Mouse (Mus musculus) lung, postnatal 36 days (tissue): Measurements from ENCODE around the gene A630076J17Rik.
A peak's percentile ranks its signal among the peaks of the same experiment; 100 is the strongest.

ENCODE experiments used
- DNase-seq: peaks from one replicate; pipeline ENCODE4 v3.0.0; 2022; ENCODE audit warnings: mixed read lengths

The A630076J17Rik gene

DNA sequence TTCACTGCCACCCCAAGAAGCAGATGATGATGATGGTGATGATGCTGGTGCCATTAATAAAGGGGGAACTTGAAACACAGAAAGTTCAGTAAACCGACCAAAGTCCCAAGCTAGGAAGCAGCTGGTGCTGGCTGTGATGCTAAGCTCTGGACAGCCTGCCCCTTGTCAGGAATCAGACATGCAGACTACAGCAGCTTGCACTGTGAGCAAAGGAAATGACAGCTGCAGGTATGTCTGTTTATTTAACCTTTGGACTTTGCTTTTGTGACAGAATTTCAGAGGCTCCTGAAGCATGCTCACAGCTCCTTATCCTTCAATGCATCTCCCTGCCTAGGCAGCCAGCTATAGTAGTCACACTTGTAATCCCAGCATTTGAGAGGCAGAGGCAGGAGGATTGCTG, at the start of gene A630076J17Rik:
Gene A630076J17Rik, plus strand, starts transcription at position 88 of the 400 bp plus-strand sequence.
- DNase-seq = no peak

- no peak for DNase-seq
These were observed 49.6 kb upstream of the A630076J17Rik start for GRCm38 (mm10) chr3:107180860-107181259.

GRCm38 (mm10) chr3:107182756-107183155, 47.7 kb upstream of the A630076J17Rik start, which contains the start of gene Kcna10:
Kcna10 (plus strand) TSS chr3:107183056.
- DNase-seq = no peak

DNA sequence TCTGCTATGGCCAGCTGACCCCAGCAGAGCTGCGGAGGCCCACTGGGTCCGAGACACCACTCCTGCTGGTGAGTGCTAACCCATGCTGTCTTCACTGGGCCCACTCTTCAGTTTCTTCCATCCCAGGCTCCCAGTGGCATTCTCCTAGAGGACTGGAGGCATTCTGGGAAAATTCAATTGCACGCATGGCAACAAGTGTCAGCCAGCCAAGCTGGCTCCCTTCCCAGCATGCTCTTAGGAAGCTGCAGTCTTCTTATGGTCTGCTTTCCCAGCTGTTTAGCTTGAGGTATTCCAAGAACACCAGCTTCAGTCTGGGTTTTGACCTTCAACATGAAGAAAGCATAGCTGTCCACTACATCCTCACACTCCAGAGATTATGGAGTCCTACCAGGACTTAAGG, 47.2 kb upstream of the A630076J17Rik start:
- DNase-seq = peak; percentile 24

GRCm38 (mm10) chr3:107185597-107185996, 44.8 kb upstream of the A630076J17Rik start:
- no peak for DNase-seq

GRCm38 (mm10) chr3:107187022-107187421, 43.4 kb upstream of the A630076J17Rik start:
- no peak for DNase-seq

- DNase-seq = peak; percentile 14
These were observed 42.1 kb upstream of the A630076J17Rik start for GRCm38 (mm10) chr3:107188226-107188899.

DNA sequence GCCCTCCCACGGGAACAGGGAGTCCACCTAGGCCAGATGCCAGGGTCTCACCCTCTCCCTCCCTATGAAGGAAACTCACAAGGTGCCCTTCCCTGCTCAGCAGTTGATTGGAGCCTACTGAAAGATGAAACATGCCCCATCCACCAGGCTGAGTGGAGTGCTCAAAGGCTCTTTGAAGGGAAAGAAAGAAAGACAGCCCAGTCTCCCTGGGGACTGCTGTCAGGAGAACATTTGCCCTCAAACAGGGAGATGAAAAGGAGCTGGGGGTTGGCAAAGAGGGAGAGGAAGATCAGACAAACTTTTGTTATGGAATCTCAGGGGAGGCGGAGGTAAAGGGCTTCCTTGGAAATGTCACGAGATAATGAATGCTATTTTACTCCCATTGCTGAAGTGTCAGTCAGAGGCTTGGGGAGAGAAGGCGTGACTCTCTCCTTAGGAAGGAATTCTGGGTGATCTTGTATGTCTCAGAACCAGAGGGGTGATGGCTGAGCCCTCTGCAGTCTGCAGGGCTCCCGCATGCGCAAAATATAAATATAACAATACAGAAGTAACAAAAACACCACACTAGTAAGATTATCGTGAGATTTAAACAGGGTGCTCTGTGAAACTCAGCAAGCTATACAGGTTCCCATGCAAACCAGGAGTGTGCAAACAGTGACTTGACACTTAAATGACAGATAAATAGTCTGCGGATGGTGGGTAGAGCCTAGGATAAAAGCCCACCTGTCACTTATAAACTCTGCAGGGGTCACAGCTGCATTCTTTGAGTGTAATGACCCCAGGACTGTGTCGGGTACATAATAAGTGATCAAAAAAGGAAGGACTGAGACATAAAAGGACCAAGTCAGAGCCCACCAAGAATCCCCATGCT, 28.9 kb upstream of the A630076J17Rik start:
- no peak for DNase-seq

DNA sequence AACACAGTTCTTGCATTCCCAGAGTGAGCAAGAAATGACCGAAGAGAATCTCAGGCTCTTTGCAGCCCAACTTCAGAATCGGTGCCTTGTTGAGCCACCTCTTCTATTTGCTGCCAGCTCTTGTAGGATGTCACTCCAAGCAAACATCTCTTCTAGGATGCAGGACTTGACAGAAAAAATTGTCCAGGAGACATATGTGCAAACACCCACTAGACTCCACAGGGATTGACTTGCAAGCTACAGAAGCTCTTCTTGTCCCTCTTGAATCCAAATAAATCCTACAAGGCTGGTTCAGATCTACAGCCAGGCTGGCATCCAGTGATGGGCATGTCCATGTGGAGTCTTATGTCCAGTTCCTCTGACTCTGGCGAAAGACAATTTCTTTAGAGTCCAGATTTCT, 26.0 kb upstream of the A630076J17Rik start:
- DNase-seq = no peak

- DNase-seq = no peak
These were observed 25.2 kb upstream of the A630076J17Rik start for GRCm38 (mm10) chr3:107205170-107205569.

GRCm38 (mm10) chr3:107205994-107206393, 24.4 kb upstream of the A630076J17Rik start:
- DNase-seq = peak; percentile 87

- DNase-seq = no peak
These were observed 23.8 kb upstream of the A630076J17Rik start for GRCm38 (mm10) chr3:107206490-107207150.

GRCm38 (mm10) chr3:107207625-107208253, 22.7 kb upstream of the A630076J17Rik start:
- DNase-seq = peak; percentile 16

DNA sequence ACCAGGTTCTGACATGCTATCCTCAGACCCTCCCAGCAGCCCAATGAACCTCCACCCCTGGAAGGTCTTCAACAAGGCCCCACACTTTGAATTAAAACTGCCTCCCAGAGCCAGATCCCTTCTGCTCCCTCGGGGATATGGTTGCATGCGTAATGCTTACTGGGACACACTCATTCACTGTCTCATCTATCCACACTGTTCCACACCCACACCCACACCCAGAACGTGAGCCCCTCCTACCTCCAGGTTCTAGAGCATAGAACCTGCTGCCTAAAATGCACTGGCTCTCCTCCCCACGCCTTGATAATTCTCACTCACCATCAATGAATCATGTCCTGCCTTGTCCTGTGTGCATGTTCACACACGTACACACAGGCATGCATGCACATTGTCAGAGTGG, 15.8 kb upstream of the A630076J17Rik start:
- no peak for DNase-seq

GRCm38 (mm10) chr3:107216400-107217100, 13.9 kb upstream of the A630076J17Rik start:
- DNase-seq = no peak

GRCm38 (mm10) chr3:107217101-107217480, 13.3 kb upstream of the A630076J17Rik start:
- no peak for DNase-seq

DNA sequence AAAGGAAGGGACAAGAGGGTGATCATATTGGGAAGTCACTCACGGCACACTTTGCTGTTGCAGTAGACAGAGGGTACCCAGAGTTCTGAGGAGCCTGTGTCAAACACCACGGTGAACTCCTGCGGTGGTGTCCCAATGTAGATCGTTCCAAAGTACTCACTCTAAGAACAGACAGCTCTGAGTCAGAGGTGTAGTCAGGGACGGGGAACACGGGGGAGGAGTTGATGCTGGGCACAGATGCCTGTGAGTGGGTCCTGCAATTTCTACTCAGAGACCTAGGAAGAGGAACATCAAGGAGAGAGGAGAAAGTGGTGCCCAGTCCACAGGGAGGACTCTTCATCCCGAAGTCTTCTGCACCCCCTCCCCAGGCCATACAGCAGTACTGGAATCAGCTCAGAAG, 11.8 kb upstream of the A630076J17Rik start:
- no peak for DNase-seq

DNA sequence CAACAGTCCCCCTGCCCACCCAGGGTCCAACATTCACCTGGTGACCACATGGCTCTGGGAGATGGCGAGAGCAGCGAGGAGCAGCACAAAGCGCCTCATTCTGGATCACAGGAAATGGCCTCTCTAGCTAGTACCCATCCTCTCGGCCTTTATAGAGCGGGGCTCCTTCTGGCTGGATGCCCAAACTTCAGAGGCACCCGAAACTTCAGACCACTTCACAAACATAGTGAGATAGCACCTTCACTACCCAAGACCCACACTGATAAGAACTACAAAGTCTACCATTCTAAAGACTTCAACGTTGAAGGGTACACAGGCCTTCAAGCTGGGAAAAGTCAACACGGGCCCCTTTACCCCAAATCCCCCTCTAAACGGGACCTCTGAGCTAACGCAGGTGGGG, 8.8 kb upstream of the A630076J17Rik start, which contains the start of gene Cym:
Gene Cym, minus strand, starts transcription at position 125 of the 400 bp plus-strand sequence.
- DNase-seq = no peak

DNA sequence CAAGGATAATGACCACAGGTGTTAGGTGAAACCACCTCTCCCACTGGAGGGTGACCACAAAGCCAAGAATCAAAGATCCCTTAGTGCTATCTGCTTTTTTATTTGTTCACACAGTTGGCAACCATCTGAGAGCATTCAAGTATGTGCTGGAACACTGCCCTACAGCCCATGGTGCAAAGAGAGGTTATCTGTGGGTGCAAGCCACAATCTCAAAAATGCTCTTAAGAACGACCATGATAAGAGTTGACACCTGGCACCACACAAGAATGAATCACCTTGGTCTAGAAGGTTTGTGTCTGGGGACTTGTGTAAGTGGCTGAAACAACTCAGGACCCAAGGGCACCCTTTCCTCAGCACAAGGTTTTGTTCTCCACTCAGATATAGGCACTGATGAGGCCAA, 7.2 kb upstream of the A630076J17Rik start:
- DNase-seq = peak; percentile 9

GRCm38 (mm10) chr3:107225820-107226219, 4.6 kb upstream of the A630076J17Rik start:
- DNase-seq = no peak

GRCm38 (mm10) chr3:107229221-107229620, 1.2 kb upstream of the A630076J17Rik start:
- no peak for DNase-seq

GRCm38 (mm10) chr3:107229822-107230221, 592 bp upstream of the A630076J17Rik start:
- DNase-seq = no peak
